Mouse (Mus musculus): Measurements from ENCODE around the gene Spata2.
A peak's percentile ranks its signal among the peaks of the same experiment; 100 is the strongest.

Spata2 gene

DNA sequence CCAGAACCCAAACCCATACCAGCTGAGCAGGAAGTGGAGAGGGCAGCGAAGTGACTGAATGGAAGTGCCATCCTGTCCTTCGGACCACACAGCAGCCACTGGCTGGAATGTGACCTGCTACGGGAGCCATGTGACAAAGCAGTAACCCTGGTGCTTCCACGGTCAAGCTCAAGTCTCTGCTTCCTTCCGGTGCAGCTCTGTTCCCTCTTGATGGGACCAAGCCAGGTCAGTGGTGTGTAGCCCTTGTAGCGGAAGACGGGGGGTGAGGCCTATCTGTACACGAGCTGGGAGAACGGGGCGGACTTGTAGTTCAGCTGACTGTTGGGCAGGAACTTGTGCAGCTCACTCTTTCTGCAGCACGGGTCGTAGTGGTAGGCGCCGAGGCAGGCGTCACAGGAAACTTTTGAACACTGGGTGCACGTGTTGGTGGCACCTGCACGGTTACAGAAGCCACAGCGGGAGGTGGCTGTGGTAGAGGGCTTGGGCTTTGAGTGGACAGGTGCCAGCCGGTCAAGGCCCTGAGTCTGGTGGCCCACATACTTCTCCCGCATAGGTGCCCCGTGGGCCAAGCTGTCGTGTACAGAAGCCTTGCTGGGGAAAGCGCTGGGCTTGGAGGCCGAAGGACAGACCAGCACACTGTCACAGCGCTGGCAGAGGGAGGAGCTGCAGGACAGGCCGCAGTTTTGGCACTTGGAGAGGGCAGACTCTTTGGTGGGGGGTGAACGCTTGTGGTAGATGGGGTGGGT lies 9.4 kb downstream of the Spata2 start:
- no peak for DNase-seq (ENCODE audit: low read depth)

DNA sequence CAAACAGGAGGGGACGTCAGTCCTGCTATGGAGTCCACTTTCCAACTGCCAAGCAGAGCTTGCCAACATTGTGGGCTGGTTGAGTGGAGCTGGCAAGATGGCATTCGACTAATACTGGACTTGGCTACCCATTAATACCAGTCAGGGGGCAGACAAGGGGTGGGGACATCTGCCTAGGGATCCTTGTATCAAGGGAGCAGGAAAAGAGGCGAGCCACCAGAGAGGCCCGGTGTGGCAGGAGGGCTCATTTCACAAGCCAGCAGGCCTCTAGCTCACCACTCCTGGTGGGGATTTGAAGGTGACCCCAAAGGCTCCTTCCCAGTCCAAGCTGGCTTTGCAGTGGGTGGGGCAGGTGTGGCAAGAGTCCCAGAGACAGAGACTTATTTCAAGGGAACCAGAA lies 10.0 kb downstream of the Spata2 start:
- no peak for DNase-seq (ENCODE audit: low read depth)

DNA sequence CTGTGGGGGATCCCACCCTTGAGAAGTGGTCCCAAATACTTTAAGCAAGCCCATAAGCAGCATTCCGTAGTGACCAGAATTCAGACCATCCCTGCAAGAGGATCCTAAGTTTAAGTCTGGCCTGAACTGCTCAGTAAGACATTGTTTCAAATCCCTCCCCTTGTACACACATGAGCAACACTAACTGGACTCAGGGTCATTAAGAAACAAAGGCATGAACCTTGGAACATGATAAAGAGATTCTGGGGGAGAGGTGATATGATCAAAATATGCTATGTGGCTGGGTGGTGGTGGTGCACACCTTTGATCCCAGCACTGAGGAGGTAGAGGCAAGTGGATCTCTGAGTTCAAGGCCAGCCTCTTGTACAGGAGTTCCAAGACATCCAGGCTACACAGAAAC lies 13.2 kb downstream of the Spata2 start:
- no peak for DNase-seq (ENCODE audit: low read depth)

DNA sequence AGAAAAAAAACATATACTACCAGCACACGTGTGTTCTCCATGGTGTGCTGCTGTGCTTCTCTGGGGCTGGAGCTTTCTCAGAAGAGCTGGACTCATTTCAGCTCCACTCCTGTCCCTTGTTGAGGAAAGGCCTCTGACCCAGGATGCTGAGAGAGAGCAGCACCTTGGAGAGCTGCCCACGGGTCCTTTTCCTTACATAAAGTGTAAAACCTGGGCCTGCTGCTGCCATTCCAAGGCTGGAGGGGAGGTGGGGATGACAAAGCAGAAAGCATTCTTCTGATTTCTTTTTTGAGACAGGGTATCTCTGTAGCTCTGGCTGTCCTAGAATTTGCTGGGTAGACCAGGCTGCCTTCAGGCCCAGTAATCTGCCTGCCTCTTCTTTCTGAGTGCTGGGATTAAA lies 14.6 kb downstream of the Spata2 start:
- DNase-seq (ENCODE audit: low read depth), result no peak

DNA sequence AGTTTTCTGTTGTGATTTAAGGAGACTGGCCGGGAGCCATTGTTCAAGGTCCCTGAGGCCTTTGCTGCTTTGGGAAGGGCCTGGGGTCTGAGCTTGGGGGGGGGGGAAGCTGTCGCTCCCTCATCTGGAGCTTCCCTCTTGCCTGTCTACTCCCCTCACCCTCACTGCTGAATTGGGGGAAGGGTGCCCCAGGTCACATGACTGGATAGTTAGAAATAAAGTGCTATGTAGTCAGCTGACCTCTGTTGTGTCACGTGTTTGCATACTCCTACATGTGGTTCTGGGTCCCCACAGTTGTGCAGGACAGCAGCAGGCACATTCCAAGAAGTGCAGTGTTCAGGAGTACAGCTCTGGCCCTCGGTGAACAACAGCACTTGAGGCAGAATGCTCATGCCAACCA lies 15.9 kb downstream of the Spata2 start:
- DNase-seq (ENCODE audit: low read depth), result no peak

DNA sequence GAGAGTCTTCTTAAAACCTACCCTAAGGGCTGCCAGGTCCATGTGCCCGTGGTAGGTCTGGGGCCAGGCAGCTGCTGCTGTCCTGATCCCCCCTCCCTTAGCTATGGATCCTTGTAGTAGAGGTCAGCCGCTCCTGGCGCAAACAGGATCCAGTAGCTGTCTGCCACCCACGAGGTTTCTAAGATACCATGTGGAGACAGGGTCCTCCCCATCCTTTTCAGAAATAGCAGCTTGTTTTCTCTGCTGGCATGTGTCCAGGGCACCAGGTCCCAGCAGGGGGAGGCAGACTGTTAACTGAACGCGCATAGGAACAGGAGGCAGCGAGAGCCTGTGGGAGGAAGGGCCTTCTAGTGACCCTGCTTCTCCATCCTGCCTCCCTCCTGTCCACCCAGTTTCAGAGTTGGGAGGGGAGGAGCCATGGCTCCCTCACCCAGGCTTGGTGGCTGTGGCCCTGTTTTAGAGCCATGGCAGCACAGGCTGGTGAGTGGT lies 16.4 kb downstream of the Spata2 start:
- DNase-seq (ENCODE audit: low read depth), result no peak

DNA sequence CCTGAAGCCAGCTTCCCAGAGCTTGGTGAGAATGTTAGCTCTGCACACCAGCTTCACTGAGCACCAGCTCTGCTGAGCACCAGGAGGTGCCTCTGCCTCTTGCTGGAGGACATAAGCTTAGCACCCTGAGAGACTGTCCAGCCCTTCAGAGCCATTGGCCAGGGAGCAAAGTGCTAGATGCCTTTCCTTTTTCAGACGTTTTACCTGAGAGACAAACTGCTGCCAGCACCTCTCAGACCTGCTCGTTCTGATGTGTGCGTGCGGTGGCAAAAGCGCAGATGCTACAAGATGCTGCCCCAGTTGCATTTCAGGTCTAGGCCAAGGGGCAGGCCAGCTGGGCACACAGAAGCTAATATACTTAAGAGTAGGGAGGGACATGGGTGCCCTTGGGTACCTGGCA lies 17.1 kb downstream of the Spata2 start:
- DNase-seq (ENCODE audit: low read depth), result no peak

DNA sequence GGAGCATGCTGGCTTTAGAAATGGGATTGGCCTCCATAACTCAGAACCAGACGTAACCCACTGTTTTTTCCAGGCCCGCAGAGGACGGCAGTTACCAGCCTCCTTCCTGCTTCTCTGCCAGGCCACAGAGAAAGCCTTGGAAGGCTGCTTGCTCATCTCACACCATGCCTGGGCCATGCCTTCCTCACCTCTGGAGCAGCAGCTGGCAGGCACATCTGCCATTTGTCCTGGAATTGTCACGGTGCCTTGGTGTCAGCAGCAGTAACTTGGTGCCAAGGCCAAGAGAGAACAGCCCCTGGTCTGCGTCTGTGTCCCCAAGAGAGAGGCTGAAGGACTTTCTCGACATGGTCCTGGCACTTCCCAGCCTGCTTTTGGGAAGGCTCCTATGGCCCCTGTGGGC lies 18.5 kb downstream of the Spata2 start:
- DNase-seq (ENCODE audit: low read depth), result no peak

DNA sequence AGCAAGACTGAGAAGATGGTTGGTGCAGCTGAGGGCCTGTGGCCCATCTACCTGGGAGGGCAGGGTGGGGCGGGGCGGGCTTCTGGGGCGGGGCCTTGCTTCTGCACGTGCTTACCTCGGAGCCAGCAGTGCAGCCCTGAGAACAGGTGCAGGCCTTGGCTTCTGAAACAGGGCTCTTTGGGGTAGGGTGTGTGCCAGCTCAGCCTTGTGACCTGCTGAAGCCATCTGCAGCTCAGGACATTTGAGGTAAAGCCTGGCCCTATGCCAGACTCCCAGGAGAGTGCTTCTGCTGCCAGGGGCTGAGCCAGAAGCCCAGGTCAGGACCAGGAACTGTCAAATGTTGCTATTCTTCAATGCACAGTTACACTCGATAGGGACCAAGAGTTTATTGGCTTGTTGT lies 21.1 kb downstream of the Spata2 start:
- no peak for DNase-seq (ENCODE audit: low read depth)

DNA sequence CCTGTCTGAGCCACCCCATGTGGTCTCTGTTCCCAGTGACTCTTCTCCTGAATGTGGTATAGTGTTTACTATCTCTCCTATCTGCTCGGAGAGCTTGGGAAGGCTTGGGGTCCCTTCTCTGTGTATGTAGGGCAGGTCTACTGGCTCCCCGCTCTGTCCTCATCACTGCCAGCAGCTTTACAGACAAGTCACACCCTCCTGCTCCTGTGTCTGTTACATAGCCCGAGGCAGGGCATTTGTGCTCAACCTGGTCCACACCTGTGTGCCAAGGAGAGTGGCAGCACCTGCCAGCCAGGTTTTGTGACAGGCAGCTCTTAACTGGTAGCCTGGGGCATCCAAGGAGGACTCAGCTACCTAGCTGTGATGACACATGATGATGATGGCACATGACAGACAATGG lies 22.1 kb downstream of the Spata2 start:
- no peak for DNase-seq (ENCODE audit: low read depth)

- no peak for DNase-seq (ENCODE audit: low read depth)
Measured at GRCm38 (mm10) chr2:167468444-167468843, 24.2 kb downstream of the Spata2 start.

DNA sequence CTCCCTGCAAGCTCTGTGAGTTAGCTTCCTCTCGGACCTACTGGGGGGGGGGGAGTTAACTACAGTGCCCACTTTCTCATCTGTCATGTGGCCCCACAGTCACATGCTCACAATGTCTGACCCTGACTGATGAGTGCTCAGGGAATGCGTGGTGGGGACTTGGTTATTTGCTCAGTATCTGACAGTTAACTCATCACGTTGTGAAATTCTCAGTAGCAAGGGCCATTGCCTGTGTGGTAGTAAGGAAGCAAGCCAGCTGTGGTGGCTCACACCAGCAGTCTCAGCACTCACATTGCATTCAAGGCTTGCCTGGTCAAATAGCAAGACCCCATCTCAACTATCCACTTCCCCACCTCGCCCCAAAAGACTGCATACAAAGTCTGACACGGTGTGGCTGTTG lies 25.5 kb downstream of the Spata2 start:
- peak; percentile 73 for DNase-seq (ENCODE audit: low read depth)

GRCm38 (mm10) chr2:167465951-167466350 lies 26.7 kb downstream of the Spata2 start:
- no peak for DNase-seq (ENCODE audit: low read depth)

GRCm38 (mm10) chr2:167463802-167464201 lies 28.9 kb downstream of the Spata2 start:
- no peak for DNase-seq (ENCODE audit: low read depth)

GRCm38 (mm10) chr2:167462954-167463353 lies 29.7 kb downstream of the Spata2 start:
- peak; percentile 65 for DNase-seq (ENCODE audit: low read depth)

- DNase-seq (ENCODE audit: low read depth), result no peak
Measured at GRCm38 (mm10) chr2:167459071-167459865, 33.4 kb downstream of the Spata2 start.

- no peak for DNase-seq (ENCODE audit: low read depth)
Measured at GRCm38 (mm10) chr2:167458548-167458947, 34.1 kb downstream of the Spata2 start.

GRCm38 (mm10) chr2:167457213-167457612 lies 35.5 kb downstream of the Spata2 start:
- DNase-seq (ENCODE audit: low read depth), result no peak

GRCm38 (mm10) chr2:167456361-167457020 lies 36.2 kb downstream of the Spata2 start:
- DNase-seq (ENCODE audit: low read depth), result no peak

- DNase-seq (ENCODE audit: low read depth), result no peak
Measured at GRCm38 (mm10) chr2:167453814-167454213, 38.9 kb downstream of the Spata2 start.

DNA sequence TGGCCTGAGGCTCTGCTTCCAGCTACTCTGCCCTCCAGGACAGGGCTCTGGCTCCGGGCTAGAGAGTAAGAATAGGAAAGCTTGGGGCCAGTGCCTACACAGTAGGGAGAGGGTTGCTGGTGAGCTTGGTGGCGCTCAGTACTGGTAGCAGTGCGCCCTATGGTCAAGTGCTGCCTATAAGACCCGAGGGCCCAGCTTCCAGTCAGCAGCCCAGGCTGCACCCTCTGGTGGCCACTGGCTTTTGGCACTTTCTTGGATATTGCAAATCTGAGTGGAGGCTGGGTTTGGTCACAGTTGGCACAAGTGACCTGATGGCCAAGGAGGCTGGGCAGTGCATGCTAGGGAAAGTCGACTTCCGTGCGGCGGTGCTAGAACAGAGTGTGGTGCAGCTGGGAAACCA lies 42.0 kb downstream of the Spata2 start:
- DNase-seq (ENCODE audit: low read depth), result no peak

DNA sequence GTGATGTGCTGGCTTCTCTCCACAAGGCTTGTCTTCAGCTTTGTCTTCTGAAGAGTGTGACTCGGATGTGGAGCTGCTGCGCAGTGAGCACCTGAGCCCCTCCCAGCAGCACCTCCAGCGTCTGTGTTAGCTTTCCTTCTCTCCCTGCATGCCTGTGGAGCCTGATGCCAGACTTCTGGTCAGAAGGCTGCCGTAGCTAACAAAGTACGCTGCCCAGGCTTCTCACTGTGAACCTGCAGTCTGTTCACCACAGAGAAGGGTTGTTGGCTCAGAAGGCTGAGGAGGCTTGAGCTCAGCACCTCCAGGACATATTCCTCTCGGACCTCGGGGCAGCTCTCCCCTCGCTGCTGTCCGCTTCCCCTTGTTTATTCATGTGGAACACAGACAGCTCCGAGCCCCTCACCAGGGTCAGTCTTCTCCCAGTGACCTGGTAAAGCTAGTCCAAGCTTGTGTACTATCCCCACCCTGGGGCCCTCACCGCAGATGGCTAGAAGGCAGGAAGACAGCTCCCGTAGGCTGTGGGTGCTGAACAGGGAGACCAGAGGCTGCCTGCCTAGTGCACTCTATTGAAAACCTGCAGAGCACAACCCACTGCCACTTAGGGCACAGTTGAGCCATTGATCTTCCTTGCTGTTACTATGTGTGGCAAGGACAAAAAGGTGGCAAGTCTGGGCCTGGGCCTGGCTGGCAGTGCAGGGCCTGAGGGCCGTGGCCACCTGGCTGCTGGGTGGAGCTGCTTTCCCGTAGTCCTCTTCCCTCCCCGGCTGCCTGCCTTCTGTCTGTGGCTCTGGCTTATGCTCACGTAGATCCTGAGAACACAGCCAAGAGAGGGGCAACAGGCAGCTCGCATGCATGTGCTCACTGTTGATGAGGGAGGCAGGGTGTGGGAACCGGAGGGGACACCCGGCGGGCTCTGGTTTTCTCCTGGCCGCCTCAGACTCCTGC lies 43.1 kb downstream of the Spata2 start:
- DNase-seq (ENCODE audit: low read depth), result no peak

Measured in 416B (cell line).